Mouse (Mus musculus) testis, adult 2 months (tissue): ENCODE data around the gene Fam227b. TPM values are rescaled to one million over a fixed set of nuclear protein-coding genes. Genes with fewer than 3 reads are reported as not detected.

Experiments used
- H3K27ac ChIP-seq: fragments of 200-500 bp; 2 replicates; pipeline ENCODE4 v1.5.1; 2012; ENCODE audit warnings: low read depth, low read length; ENCODE audit not compliant: control insufficient read depth, insufficient read depth
- H3K27me3 ChIP-seq: fragments of 200-500 bp; 2 replicates; pipeline ENCODE4 v1.6.1; 2012; ENCODE audit warnings: mild to moderate bottlenecking, low read length, moderate library complexity; ENCODE audit not compliant: control insufficient read depth, insufficient read depth
- H3K36me3 ChIP-seq: fragments of 200-500 bp; 2 replicates; pipeline ENCODE4 v1.6.1; 2012; ENCODE audit warnings: mild to moderate bottlenecking, low read length; ENCODE audit not compliant: control insufficient read depth, insufficient read depth
- H3K4me1 ChIP-seq: fragments of 200-500 bp; 2 replicates; pipeline ENCODE4 v1.6.1; 2012; ENCODE audit warnings: low read length; ENCODE audit not compliant: control insufficient read depth, insufficient read depth
- H3K4me3 ChIP-seq: fragments of 200-500 bp; 2 replicates; pipeline ENCODE4 v1.5.1; 2012; ENCODE audit warnings: low read depth, mild to moderate bottlenecking, low read length, moderate library complexity, mixed read lengths; ENCODE audit not compliant: control insufficient read depth
- CTCF ChIP-seq: fragments of 200-500 bp; IDR thresholded peaks from 2 replicates; pipeline ENCODE4 v1.5.1; 2012; ENCODE audit warnings: low read depth, mild to moderate bottlenecking, inconsistent platforms, low read length, moderate library complexity; ENCODE audit not compliant: control insufficient read depth, insufficient read depth, insufficient replicate concordance
- POLR2A ChIP-seq: fragments of 200-500 bp; IDR thresholded peaks from 2 replicates; pipeline ENCODE4 v1.6.1; 2012; ENCODE audit warnings: low read depth, mild to moderate bottlenecking, inconsistent platforms, low read length, moderate library complexity; ENCODE audit not compliant: control insufficient read depth
- polyA plus RNA-seq: library from polyadenylated mRNA; depleted of rRNA; stranded (reverse); fragments of >200 nt; gene quantifications from 2 replicates; pipeline ENCODE4 v1.2.3, GENCODE M21; 2012

Gene Fam227b
- polyA plus RNA-seq, 1 experiment: 24.6 TPM

GRCm38 (mm10) chr2:126031186-126031900 is 120.5 kb downstream of the Fam227b start:
- no peak overlapping the region for H3K4me3 ChIP-seq
- H3K27ac ChIP-seq: no peak overlapping the region
- no peaks in the 10 kb centered on the region for H3K4me1 ChIP-seq
- no peaks in the 10 kb centered on the region for H3K27me3 ChIP-seq
- H3K36me3 ChIP-seq: no peaks in the 10 kb centered on the region
- TF ChIP-seq CTCF (no peak), POLR2A (no peak)

DNA sequence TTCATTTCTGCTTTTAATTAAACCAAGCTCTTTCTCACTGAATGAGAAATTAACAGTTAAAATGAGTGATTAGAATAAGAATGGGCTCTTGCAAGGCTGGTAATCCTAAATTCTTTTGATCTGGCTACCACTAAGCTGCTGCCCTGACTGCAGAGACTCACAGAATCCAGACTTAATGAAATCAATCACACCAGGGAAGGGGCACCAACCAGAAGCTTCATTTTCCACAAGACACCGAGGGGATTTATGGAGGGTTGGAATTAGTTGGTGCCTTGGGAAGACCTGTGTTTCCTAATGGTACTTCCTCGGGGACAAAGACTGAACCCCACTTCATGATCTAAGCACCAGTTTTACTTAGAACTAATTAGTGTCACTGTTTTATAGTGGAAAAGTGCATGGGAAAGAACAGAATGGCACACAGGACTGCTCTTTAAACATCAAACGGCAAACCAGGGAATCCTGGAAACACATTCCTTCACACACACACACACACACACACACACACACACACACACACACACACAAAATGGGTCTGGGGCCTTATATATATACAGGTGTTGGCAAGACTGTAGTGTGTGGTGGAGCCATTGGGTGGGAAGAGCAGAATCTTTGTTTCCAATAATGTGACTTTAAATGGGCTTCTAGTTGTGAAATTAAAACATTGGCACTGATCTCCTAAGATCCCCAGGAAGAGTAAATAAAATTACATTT is 135.9 kb downstream of the Fam227b start:
- Histone ChIP-seq H3K27ac (no peak overlapping the region), H3K4me3 (no peak overlapping the region), H3K4me1 (no peaks in the 10 kb centered on the region), H3K27me3 (no peaks in the 10 kb centered on the region), H3K36me3 (no peaks in the 10 kb centered on the region)
- TF ChIP-seq CTCF: no peak
- no peak for TF ChIP-seq POLR2A

DNA sequence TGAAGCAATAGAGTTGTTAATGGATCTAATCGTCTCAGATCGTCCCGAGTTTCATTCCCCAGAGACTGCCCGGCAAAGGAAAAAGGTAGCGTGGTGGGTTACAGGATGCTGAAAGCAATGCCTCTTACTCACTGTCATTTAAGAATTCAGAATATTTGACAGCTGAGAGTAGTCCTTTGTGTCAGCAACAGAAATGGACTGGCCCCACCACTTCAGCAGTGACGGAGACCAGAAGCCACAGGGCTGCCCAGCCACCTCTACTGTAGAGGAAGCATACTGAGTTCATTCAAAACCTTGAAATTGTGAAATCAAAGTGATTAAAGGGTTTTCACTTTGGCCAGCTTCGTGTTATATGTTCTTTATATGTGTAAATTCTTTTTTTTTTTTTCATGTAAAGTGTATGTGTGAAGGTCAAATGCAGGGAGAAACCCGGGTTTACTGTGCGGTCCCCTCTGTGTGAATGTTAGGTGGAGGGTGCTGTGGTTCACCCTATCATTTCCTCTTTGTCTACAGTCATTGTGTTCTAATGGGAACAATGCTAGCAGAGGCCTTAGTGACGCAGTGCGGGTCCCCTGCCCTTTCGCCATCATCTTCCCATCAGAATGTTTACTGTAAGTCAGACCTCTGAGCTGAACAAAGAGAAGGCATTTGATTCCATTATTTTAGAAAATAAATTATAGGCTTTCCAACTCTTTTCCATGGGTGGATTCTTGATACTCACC is 136.7 kb downstream of the Fam227b start:
- Histone ChIP-seq H3K27me3 (no peaks in the 10 kb centered on the region), H3K4me1 (no peaks in the 10 kb centered on the region), H3K27ac (no peak overlapping the region), H3K4me3 (no peak overlapping the region), H3K36me3 (no peaks in the 10 kb centered on the region)
- no peak for TF ChIP-seq CTCF
- TF ChIP-seq POLR2A: no peak

DNA sequence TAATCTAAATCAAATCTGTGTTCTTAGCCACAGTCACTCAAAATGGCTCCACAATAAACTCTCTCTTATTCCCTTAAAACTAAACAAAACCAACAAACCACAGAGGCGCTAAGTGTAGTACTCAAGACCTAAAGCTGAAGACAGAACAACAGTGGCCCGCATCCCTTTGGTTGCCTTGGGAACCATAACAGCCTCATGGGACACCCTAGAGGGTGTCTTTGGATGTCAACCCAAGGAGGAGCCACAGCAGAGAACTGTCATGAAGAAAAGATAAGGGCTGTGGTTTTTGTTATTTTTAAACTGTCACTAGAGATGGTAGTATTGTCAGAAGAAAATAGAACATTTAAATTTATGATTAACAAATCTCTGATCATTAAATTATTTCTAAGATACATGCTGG is 145.1 kb downstream of the Fam227b start:
- no peaks in the 10 kb centered on the region for H3K4me1 ChIP-seq
- TF ChIP-seq POLR2A (no peak), CTCF (no peak)
- no peak overlapping the region for H3K27ac ChIP-seq
- H3K4me3 ChIP-seq: no peak overlapping the region
- H3K36me3 ChIP-seq: no peaks in the 10 kb centered on the region
- no peaks in the 10 kb centered on the region for H3K27me3 ChIP-seq

- H3K36me3 ChIP-seq: no peaks in the 10 kb centered on the region
- no peak overlapping the region for H3K4me3 ChIP-seq
- H3K27ac ChIP-seq: no peak overlapping the region
- H3K27me3 ChIP-seq: no peaks in the 10 kb centered on the region
- H3K4me1 ChIP-seq: no peaks in the 10 kb centered on the region
- no peak for TF ChIP-seq POLR2A
- TF ChIP-seq CTCF: peak; percentile 17; the same call in 1 of the 2 replicates
These were observed 145.7 kb downstream of the Fam227b start for GRCm38 (mm10) chr2:126006088-126006487.

GRCm38 (mm10) chr2:126002291-126002690 is 149.5 kb downstream of the Fam227b start:
- no peaks in the 10 kb centered on the region for H3K27me3 ChIP-seq
- H3K4me1 ChIP-seq: no peaks in the 10 kb centered on the region

GRCm38 (mm10) chr2:125975808-125976345 is 175.9 kb downstream of the Fam227b start:
- Histone ChIP-seq H3K4me1 (no peaks in the 10 kb centered on the region), H3K27ac (no peak overlapping the region)

More at GRCm38 (mm10) chr2:126002291-126002690, 149.5 kb downstream of the Fam227b start:
- H3K27ac ChIP-seq: no peak overlapping the region
- TF ChIP-seq CTCF (no peak), POLR2A (no peak)
- no peak overlapping the region for H3K4me3 ChIP-seq
- no peaks in the 10 kb centered on the region for H3K36me3 ChIP-seq

More at GRCm38 (mm10) chr2:125975808-125976345, 175.9 kb downstream of the Fam227b start:
- TF ChIP-seq POLR2A (no peak), CTCF (no peak)
- no peaks in the 10 kb centered on the region for H3K36me3 ChIP-seq
- no peak overlapping the region for H3K4me3 ChIP-seq
- no peaks in the 10 kb centered on the region for H3K27me3 ChIP-seq
